Mouse (Mus musculus): Measurements from ENCODE around the gene Slamf6. TPM values are rescaled to one million over a fixed set of nuclear protein-coding genes. Genes with fewer than 3 reads are reported as not detected.

Gene Slamf6
- polyA plus RNA-seq, 1 experiment from 2014 or later, result 0.36 TPM

DNA sequence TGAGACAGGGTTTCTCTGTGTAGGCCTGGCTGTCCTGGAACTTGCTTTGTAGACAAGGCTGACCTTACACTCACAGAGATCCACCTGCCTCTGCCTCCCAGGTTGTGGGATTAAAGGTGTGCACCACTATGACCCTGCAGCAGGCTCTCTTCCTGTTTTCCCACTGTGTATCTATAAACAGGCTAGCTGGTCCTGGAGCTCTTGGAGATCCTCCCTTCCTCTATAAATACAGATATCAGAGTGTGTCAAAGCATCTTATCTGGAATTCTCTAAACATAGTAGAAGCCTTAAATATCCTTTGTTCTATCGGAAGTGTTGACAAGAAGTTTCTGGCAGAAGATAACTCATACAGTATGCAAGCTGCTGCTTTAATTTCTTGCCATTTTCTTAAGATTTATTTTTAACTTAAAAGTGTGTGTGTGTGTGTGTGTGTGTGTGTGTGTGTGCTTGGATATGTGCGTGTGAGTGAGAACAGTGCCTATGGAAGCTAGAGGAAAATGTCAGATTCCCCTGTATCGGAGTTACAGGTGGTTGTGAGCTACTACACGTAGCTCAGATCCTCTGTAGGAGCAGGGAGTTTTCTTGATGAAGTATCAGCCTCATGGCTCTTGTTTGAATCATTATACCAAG is 75.7 kb downstream of the Slamf6 start:
- Histone ChIP-seq H3K9me3 (replicated peaks; ENCODE audit: low read length) (no peaks in the 10 kb centered on the region), H3K36me3 (ENCODE audit: insufficient read depth, low read length) (no peaks in the 10 kb centered on the region), H3K4me1 (replicated peaks; ENCODE audit: insufficient read depth, low read length) (no peaks in the 10 kb centered on the region), H3K9ac (ENCODE audit: low read depth, low read length) (no peak overlapping the region), H3K27me3 (ENCODE audit: insufficient read depth, low read length) (no peaks in the 10 kb centered on the region), H3K4me3 (replicated peaks; ENCODE audit: low read depth, low read length) (no peak overlapping the region), H3K4me2 (ENCODE audit: low read length) (no peak overlapping the region), H3K27ac (no peak overlapping the region)
- DNase-seq (ENCODE audit: low spot score) (no peak), ATAC-seq (replicated peaks; ENCODE audit: low FRiP score, low read depth) (no peak)
- TF ChIP-seq CTCF (IDR thresholded peaks at IDR 0.05; ENCODE audit: low read depth), result no peak
- 65% methylated on average over 4 of the region's 4 CpGs for WGBS

DNA sequence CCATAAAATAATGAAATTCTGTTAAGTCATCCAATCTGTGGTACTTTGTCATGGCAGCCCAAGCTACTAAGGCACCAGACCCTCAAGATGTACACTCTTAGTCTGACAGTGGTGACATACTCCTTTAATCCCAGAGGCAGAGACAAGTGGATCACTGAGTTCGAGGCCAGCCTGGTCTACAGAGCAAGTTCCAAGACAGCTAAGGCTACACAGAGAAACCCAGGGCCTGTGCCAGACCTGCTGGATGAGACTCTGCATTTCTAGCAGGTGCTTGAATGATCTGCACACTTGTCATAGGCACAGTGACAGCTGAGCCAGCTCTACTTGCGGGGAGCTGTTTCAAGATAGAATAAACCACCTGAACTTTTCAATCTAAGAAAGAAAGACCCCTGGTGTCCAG is 77.2 kb downstream of the Slamf6 start:
- H3K4me3 ChIP-seq (replicated peaks; ENCODE audit: low read depth, low read length), result no peak overlapping the region
- H3K27ac ChIP-seq, result no peak overlapping the region
- H3K4me2 ChIP-seq (ENCODE audit: low read length), result no peak overlapping the region
- no peaks in the 10 kb centered on the region for H3K36me3 ChIP-seq (ENCODE audit: insufficient read depth, low read length)
- H3K4me1 ChIP-seq (replicated peaks; ENCODE audit: insufficient read depth, low read length), result no peaks in the 10 kb centered on the region
- ATAC-seq (replicated peaks; ENCODE audit: low FRiP score, low read depth) (no peak), DNase-seq (ENCODE audit: low spot score) (no peak)
- WGBS, result 84% methylated on average over 2 of the region's 2 CpGs
- H3K9me3 ChIP-seq (replicated peaks; ENCODE audit: low read length), result no peaks in the 10 kb centered on the region
- H3K27me3 ChIP-seq (ENCODE audit: insufficient read depth, low read length), result no peaks in the 10 kb centered on the region
- no peak overlapping the region for H3K9ac ChIP-seq (ENCODE audit: low read depth, low read length)
- no peak for TF ChIP-seq CTCF (IDR thresholded peaks at IDR 0.05; ENCODE audit: low read depth)

DNA sequence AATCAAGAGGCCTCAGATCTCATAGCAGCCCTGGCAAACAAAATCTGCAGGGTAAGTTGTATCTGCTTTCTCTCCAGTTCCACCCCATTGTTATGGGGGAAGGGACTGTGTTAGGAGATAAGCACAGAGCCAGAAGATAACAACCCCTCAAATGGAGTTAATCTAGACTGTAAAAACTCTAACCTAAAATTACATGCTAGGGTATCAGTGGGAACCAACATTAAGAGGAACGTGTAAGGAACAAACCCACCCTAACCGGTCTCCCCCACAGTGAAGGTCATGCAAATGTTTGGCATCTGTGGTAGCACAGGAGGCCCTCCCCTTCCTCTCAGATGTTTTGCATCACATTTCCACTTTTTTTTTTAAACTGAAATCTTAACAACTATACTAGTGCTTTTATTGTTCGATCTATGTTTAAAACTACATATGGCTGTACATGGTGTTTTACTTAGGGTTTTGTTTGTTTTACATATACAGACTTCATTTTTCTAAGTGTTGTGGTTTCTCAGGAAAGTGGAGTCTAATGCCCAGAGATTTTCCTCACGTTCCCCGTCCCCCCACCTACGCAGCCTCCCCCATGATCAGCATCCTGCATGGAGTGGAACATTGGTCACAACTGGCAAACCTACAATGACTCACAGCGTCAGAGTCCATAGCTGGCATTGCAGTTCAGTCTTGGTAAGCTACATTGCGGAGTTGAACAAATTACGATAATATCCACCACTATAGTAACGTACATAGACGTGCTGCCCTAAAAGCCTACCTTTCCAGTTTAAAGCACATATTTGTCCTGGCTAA is 77.8 kb downstream of the Slamf6 start:
- no peaks in the 10 kb centered on the region for H3K36me3 ChIP-seq (ENCODE audit: insufficient read depth, low read length)
- H3K4me1 ChIP-seq (replicated peaks; ENCODE audit: insufficient read depth, low read length), result no peaks in the 10 kb centered on the region
- H3K27me3 ChIP-seq (ENCODE audit: insufficient read depth, low read length), result no peaks in the 10 kb centered on the region
- WGBS, result 73% methylated on average over 11 of the region's 11 CpGs
- no peak overlapping the region for H3K4me2 ChIP-seq (ENCODE audit: low read length)
- DNase-seq (ENCODE audit: low spot score) (no peak), ATAC-seq (replicated peaks; ENCODE audit: low FRiP score, low read depth) (no peak)
- H3K9ac ChIP-seq (ENCODE audit: low read depth, low read length), result no peak overlapping the region
- H3K4me3 ChIP-seq (replicated peaks; ENCODE audit: low read depth, low read length), result no peak overlapping the region
- no peak for TF ChIP-seq CTCF (IDR thresholded peaks at IDR 0.05; ENCODE audit: low read depth)
- no peaks in the 10 kb centered on the region for H3K9me3 ChIP-seq (replicated peaks; ENCODE audit: low read length)
- no peak overlapping the region for H3K27ac ChIP-seq

DNA sequence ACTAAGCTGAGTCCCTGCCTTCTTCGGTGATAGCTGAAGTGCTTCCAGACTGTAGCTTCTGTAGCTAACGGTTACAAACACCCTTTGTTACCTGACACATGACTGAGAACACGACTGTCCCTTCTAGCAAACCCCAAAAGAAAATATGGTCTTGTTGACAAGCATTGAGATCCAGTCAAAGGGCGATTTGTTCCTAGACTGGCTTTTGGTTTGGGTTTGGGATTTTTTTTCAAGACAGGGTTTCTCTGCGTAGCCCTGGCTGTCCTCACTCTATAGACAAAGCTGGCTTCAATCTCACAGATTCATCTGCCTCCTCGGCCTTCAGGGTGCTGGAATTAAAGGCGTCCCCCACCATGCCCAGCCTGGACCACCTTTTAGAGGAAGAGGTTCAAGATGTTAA is 79.4 kb downstream of the Slamf6 start:
- Histone ChIP-seq H3K27me3 (ENCODE audit: insufficient read depth, low read length) (no peaks in the 10 kb centered on the region), H3K4me2 (ENCODE audit: low read length) (no peak overlapping the region), H3K9ac (ENCODE audit: low read depth, low read length) (no peak overlapping the region), H3K4me1 (replicated peaks; ENCODE audit: insufficient read depth, low read length) (no peaks in the 10 kb centered on the region), H3K36me3 (ENCODE audit: insufficient read depth, low read length) (no peaks in the 10 kb centered on the region), H3K9me3 (replicated peaks; ENCODE audit: low read length) (no peaks in the 10 kb centered on the region), H3K4me3 (replicated peaks; ENCODE audit: low read depth, low read length) (no peak overlapping the region), H3K27ac (no peak overlapping the region)
- ATAC-seq (replicated peaks; ENCODE audit: low FRiP score, low read depth) (no peak), DNase-seq (ENCODE audit: low spot score) (no peak)
- no peak for TF ChIP-seq CTCF (IDR thresholded peaks at IDR 0.05; ENCODE audit: low read depth)
- 77% methylated on average over 7 of the region's 7 CpGs for WGBS

DNA sequence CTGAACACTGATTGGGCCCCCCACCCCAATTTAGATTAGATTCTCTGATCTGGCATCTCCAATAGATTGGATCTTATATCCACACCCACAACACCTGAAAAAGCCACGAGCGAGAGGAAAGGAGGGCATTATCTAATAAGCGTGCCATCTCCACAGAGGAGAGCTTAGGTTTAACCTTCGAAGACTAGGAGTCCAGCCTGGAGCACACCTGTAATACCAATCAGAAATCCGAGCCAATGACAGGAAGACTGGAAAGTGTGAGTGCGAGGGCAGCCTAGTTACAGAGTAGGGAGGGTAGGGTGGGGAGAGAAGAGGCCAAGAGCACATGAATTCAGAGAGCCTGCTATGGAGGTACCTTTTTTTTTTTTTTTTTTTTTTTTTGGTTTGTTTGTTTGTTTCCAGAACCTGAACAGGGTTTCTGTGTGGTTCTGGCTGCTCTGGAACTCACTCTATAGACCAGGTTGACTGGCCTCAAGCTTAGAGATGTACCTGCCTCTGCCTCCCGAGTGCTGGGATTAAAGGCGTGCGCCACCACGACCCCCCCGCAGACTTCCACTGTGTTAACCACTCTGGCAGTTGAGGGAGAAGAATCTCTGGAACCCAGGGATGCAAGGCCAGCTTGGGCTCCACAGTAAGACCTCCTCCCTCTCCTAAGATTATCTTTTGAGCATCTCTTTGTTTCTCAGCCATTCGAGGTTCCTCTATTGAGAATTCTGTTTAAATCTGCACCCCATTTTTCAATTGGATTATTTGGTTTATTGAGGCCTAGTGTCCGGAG is 81.7 kb downstream of the Slamf6 start:
- TF ChIP-seq CTCF (IDR thresholded peaks at IDR 0.05; ENCODE audit: low read depth), result no peak
- WGBS, result 82% methylated on average over 13 of the region's 13 CpGs
- no peak overlapping the region for H3K4me3 ChIP-seq (replicated peaks; ENCODE audit: low read depth, low read length)
- ATAC-seq (replicated peaks; ENCODE audit: low FRiP score, low read depth), result no peak
- H3K9ac ChIP-seq (ENCODE audit: low read depth, low read length), result no peak overlapping the region
- peaks cover 1% of the 10 kb centered on the region for H3K36me3 ChIP-seq (ENCODE audit: insufficient read depth, low read length)
- H3K27ac ChIP-seq, result no peak overlapping the region
- H3K9me3 ChIP-seq (replicated peaks; ENCODE audit: low read length), result no peaks in the 10 kb centered on the region
- no peak for DNase-seq (ENCODE audit: low spot score)
- H3K27me3 ChIP-seq (ENCODE audit: insufficient read depth, low read length), result no peaks in the 10 kb centered on the region
- H3K4me1 ChIP-seq (replicated peaks; ENCODE audit: insufficient read depth, low read length), result no peaks in the 10 kb centered on the region
- H3K4me2 ChIP-seq (ENCODE audit: low read length), result no peak overlapping the region

DNA sequence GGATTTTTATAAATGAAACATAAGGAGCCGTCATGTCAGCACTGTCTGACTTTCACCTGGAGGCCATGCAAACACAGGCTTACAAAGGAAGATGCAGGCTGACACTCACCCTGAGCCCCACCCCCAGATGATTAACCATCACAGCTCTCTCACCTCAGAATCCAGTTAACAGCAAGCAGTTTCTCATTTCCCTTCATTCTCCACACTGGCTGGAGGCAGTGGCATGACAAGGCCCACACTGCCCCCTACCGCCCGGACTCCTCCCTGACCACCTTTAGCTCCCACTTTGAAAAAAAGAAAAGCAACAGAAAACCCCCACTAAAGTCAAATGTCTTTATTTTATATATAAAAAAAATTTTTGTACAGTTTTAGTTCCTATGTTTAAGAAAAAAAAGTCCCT is 83.3 kb downstream of the Slamf6 start:
- no peak overlapping the region for H3K4me3 ChIP-seq (replicated peaks; ENCODE audit: low read depth, low read length)
- H3K36me3 ChIP-seq (ENCODE audit: insufficient read depth, low read length), result peaks cover 7% of the 10 kb centered on the region
- DNase-seq (ENCODE audit: low spot score) (peak; percentile 66), ATAC-seq (replicated peaks; ENCODE audit: low FRiP score, low read depth) (peak; percentile 75)
- H3K9ac ChIP-seq (ENCODE audit: low read depth, low read length), result no peak overlapping the region
- H3K4me2 ChIP-seq (ENCODE audit: low read length), result no peak overlapping the region
- WGBS, result 63% methylated on average over 3 of the region's 3 CpGs
- no peaks in the 10 kb centered on the region for H3K27me3 ChIP-seq (ENCODE audit: insufficient read depth, low read length)
- H3K9me3 ChIP-seq (replicated peaks; ENCODE audit: low read length), result no peaks in the 10 kb centered on the region
- no peaks in the 10 kb centered on the region for H3K4me1 ChIP-seq (replicated peaks; ENCODE audit: insufficient read depth, low read length)
- no peak overlapping the region for H3K27ac ChIP-seq
- peak; percentile 66 for TF ChIP-seq CTCF (IDR thresholded peaks at IDR 0.05; ENCODE audit: low read depth)
